Comparison of ENCODE assay signal across 27 mouse cellular contexts in the genomic region with DNA sequence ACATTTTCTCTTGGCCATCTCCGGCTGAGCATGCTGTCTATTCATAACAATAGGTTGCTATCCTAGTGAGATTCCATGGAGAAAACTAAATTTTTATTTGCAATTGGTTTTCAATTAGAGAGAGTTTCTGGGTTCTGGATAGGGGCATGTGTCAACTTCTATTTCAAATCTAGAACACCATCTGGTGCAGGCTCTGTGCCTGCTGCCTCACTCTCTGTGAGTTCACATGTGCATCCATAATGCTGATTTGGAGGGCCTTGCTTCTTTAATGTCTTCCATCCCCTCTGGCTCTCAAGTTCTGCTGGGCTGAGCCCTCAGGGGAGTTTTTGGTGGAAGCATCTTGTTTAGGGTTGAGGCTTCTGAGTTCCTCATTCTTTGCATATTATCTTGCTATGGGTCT.
DNase-seq lines count a peak whose midpoint lies in the region; ATAC-seq lines count a peak whose summit lies in the region.
"Had no signal": no experiment of that assay in that cellular context is flagged by ENCODE, and none has a peak within 500 bp of the region (broad histone marks: within the 10 kb centered on the region; RNA-seq: fewer than 3 reads in every experiment).

No protein-coding gene starts in this region.

- no peaks in the 10 kb centered on the region for H3K4me1 ChIP-seq in forebrain, embryonic 11.5 days (replicated peaks; ENCODE audit: control insufficient read depth, insufficient read depth, low read length)
- H3K4me1 ChIP-seq: embryonic facial prominence, embryonic 12.5 days; forebrain, embryonic 13.5 days; heart, embryonic 13.5 days; limb, embryonic 13.5 days; liver, embryonic 12.5 days; midbrain, embryonic 12.5 days; stomach, embryonic 15.5 days had no signal

- peak; percentile 2 to 3 for DNase-seq in cerebellum, adult 18-20 months
- no peak for DNase-seq in cerebellum, postnatal 4 days (ENCODE audit: low spot score in 2 of 2)
- DNase-seq in left cerebral cortex, postnatal 14 days (ENCODE audit: low spot score in 2 of 2), result peak; percentile 2
- DNase-seq in left cerebral cortex, postnatal 4 days, result no peak
- peak; percentile 38 for DNase-seq in layer of hippocampus, adult 11-12 months (ENCODE audit: low spot score)
- DNase-seq in layer of hippocampus, postnatal 14 days (ENCODE audit: low spot score in 2 of 2), result peak; percentile 11 to 46
- DNase-seq in forebrain, embryonic 11.5 days (ENCODE audit: low spot score), result no peak
- no peak for DNase-seq in urinary bladder, postnatal 36 days (ENCODE audit: low spot score in 2 of 2)
- DNase-seq: adrenal gland, postnatal 10 days; gastrocnemius, postnatal 14 days; heart, adult 2 months; heart, postnatal 14 days; kidney, postnatal 25 days; lung, adult 18-20 months; lung, postnatal 14 days; right cerebral cortex, postnatal 25 days; thymus, adult 18-20 months; thymus, postnatal 36 days had no signal

- no peak overlapping the region for H3K9ac ChIP-seq in forebrain, embryonic 11.5 days (ENCODE audit: low read length)
- H3K9ac ChIP-seq: embryonic facial prominence, embryonic 12.5 days; forebrain, embryonic 13.5 days; heart, embryonic 13.5 days; limb, embryonic 13.5 days; liver, embryonic 12.5 days; midbrain, embryonic 12.5 days; stomach, embryonic 15.5 days had no signal

- no peaks in the 10 kb centered on the region for H3K27me3 ChIP-seq in forebrain, embryonic 11.5 days (ENCODE audit: control insufficient read depth, insufficient read depth, low read length)
- H3K27me3 ChIP-seq: embryonic facial prominence, embryonic 12.5 days; forebrain, embryonic 13.5 days; heart, embryonic 13.5 days; limb, embryonic 13.5 days; liver, embryonic 12.5 days; midbrain, embryonic 12.5 days; stomach, embryonic 15.5 days had no signal

- ATAC-seq in forebrain, embryonic 11.5 days (replicated peaks; ENCODE audit: low FRiP score), result no peak
- ATAC-seq: forebrain, embryonic 13.5 days; hindbrain, postnatal 0 days; intestine, embryonic 16.5 days; liver, embryonic 12.5 days had no signal

- no peak overlapping the region for H3K4me3 ChIP-seq in forebrain, embryonic 11.5 days (ENCODE audit: low read depth, low read length)
- H3K4me3 ChIP-seq: embryonic facial prominence, embryonic 12.5 days; forebrain, embryonic 13.5 days; heart, adult 2 months; heart, embryonic 13.5 days; limb, embryonic 13.5 days; liver, embryonic 12.5 days; midbrain, embryonic 12.5 days; stomach, embryonic 15.5 days had no signal

- H3K9me3 ChIP-seq in forebrain, embryonic 11.5 days (ENCODE audit: control insufficient read depth, low read length), result no peaks in the 10 kb centered on the region
- H3K9me3 ChIP-seq: embryonic facial prominence, embryonic 12.5 days; forebrain, embryonic 13.5 days; heart, embryonic 13.5 days; limb, embryonic 13.5 days; liver, embryonic 12.5 days; midbrain, embryonic 12.5 days; stomach, embryonic 15.5 days had no signal

- H3K36me3 ChIP-seq in forebrain, embryonic 11.5 days (ENCODE audit: control insufficient read depth, insufficient read depth, low read length), result no peaks in the 10 kb centered on the region
- H3K36me3 ChIP-seq: embryonic facial prominence, embryonic 12.5 days; heart, embryonic 13.5 days; limb, embryonic 13.5 days; liver, embryonic 12.5 days; midbrain, embryonic 12.5 days; stomach, embryonic 15.5 days had no signal

- H3K27ac ChIP-seq in forebrain, embryonic 11.5 days (ENCODE audit: low read depth, low read length), result no peak overlapping the region
- H3K27ac ChIP-seq: embryonic facial prominence, embryonic 12.5 days; forebrain, embryonic 13.5 days; heart, adult 2 months; heart, embryonic 13.5 days; hindbrain, postnatal 0 days; limb, embryonic 13.5 days; liver, embryonic 12.5 days; midbrain, embryonic 12.5 days; stomach, embryonic 15.5 days had no signal

- H3K4me2 ChIP-seq in forebrain, embryonic 11.5 days (ENCODE audit: low read depth, low read length, severe bottlenecking), result no peak overlapping the region
- H3K4me2 ChIP-seq: embryonic facial prominence, embryonic 12.5 days; forebrain, embryonic 13.5 days; heart, embryonic 13.5 days; limb, embryonic 13.5 days; liver, embryonic 12.5 days; midbrain, embryonic 12.5 days; stomach, embryonic 15.5 days had no signal

- intact Hi-C loops in left cerebral cortex, postnatal 14 days (cut with DNase I), result no loop called here
- intact Hi-C loops in left cerebral cortex, postnatal 4 days (cut with DNase I), result no loop called here

- 96% methylated on average over 1 of the region's 1 CpGs for WGBS in forebrain, embryonic 11.5 days

Comparison
In these comparisons a context has a peak if more than half of its experiments do, and no peak if none do; other contexts are left out.
1. DNase-seq: peak in cerebellum, adult 18-20 months (2 of 2), left cerebral cortex, postnatal 14 days (2 of 2), layer of hippocampus, adult 11-12 months (single experiment) and layer of hippocampus, postnatal 14 days (2 of 2); none in cerebellum, postnatal 4 days (0 of 2), left cerebral cortex, postnatal 4 days (single experiment), forebrain, embryonic 11.5 days (single experiment) and urinary bladder, postnatal 36 days (0 of 2).